Comparison of ENCODE assay signal across 8 mouse cellular contexts in genomic region chr11:79023342-79023741, GRCm38 (mm10). TPM values are rescaled to one million over a fixed set of nuclear protein-coding genes. Genes with fewer than 3 reads are reported as not detected.
DNase-seq lines count a peak whose midpoint lies in the region; ATAC-seq lines count a peak whose summit lies in the region.

No protein-coding gene starts in this region.

- peak; percentile 68 for DNase-seq in gastrocnemius, postnatal 25 days
- DNase-seq in gastrocnemius, postnatal 36 days, result no peak
- peak; percentile 68 to 76 for DNase-seq in natural killer cell, adult 2 months (ENCODE audit: low spot score in 2 of 2)
- DNase-seq in testis, postnatal 14 days (ENCODE audit: low spot score), result no peak
- DNase-seq in right cerebral cortex, postnatal 4 days, result no peak
- DNase-seq in adrenal gland, postnatal 25 days, result no peak

- H3K27ac ChIP-seq in heart, embryonic 16.5 days (ENCODE audit: low read length), result peak overlapping the region; percentile 85
- peak overlapping the region; percentile 44; the same call in 1 of the 2 replicates for H3K27ac ChIP-seq in limb, embryonic 13.5 days

- ATAC-seq in heart, embryonic 16.5 days (replicated peaks; ENCODE audit: extremely low read depth, insufficient read depth, low FRiP score), result peak; percentile 76
- no peak for ATAC-seq in limb, embryonic 13.5 days (ENCODE audit: low FRiP score, low read depth)

- H3K4me2 ChIP-seq in heart, embryonic 16.5 days (ENCODE audit: low read depth, low read length), result peak overlapping the region; percentile 28
- H3K4me2 ChIP-seq in limb, embryonic 13.5 days (replicated peaks), result peak overlapping the region; percentile 37

- peak overlapping the region; percentile 4; the same call in 1 of the 2 replicates for H3K4me3 ChIP-seq in heart, embryonic 16.5 days (ENCODE audit: low read length)
- H3K4me3 ChIP-seq in limb, embryonic 13.5 days, result no peak overlapping the region

- 22% methylated on average over 7 of the region's 7 CpGs for WGBS in heart, embryonic 16.5 days
- 15% methylated on average over 7 of the region's 7 CpGs for WGBS in limb, embryonic 13.5 days

- intact Hi-C loops in gastrocnemius, postnatal 36 days (cut with DNase I), result no loop called here

- 0 out of 2 replicates have a peak, but pooled peaks cover 3% of the 10 kb centered on the region for H3K4me1 ChIP-seq in heart, embryonic 16.5 days (ENCODE audit: control insufficient read depth, insufficient read depth, low read length)
- peaks cover 13% of the 10 kb centered on the region for H3K4me1 ChIP-seq in limb, embryonic 13.5 days

- peaks cover 36% of the 10 kb centered on the region for H3K36me3 ChIP-seq in heart, embryonic 16.5 days (ENCODE audit: control insufficient read depth, insufficient read depth)
- H3K36me3 ChIP-seq in limb, embryonic 13.5 days, result peaks cover 53% of the 10 kb centered on the region

- no peaks in the 10 kb centered on the region for H3K27me3 ChIP-seq in heart, embryonic 16.5 days (ENCODE audit: control insufficient read depth, insufficient read depth, low read length)
- H3K27me3 ChIP-seq in limb, embryonic 13.5 days, result no peaks in the 10 kb centered on the region

- no peaks in the 10 kb centered on the region for H3K9me3 ChIP-seq in heart, embryonic 16.5 days (replicated peaks; ENCODE audit: control insufficient read depth, low read length)
- no peaks in the 10 kb centered on the region for H3K9me3 ChIP-seq in limb, embryonic 13.5 days

- peak overlapping the region; percentile 34; the same call in 1 of the 2 replicates for H3K9ac ChIP-seq in heart, embryonic 16.5 days (ENCODE audit: low read length)
- H3K9ac ChIP-seq in limb, embryonic 13.5 days, result peak overlapping the region; percentile 54

RNA-seq across cellular contexts. Expression of gene Lgals9, which starts 38.6 kb away (rescaled TPM):
- 1 to 10 TPM; 9.7 to 9.8 TPM for total RNA-seq in gastrocnemius, postnatal 25 days (2021)
- 10 to 100 TPM in 1 of 2 experiments, 1 to 10 TPM in 1; 7.2 to 10.5 TPM for total RNA-seq in gastrocnemius, postnatal 36 days (2021)
- polyA plus RNA-seq in heart, embryonic 16.5 days (2015; fragmentation: Nextera tagmentation; extraction: Ambion mirVana), result 72.7 and 105 TPM in 2 replicates
- polyA plus RNA-seq in limb, embryonic 13.5 days (2015; fragmentation: Nextera tagmentation; extraction: Ambion mirVana), result 16.3 and 16.6 TPM in 2 replicates
- total RNA-seq in adrenal gland, postnatal 25 days (2021), result 18.5 and 21.8 TPM in 2 replicates

Comparison
In these comparisons a context has a peak if more than half of its experiments do, and no peak if none do; other contexts are left out.
1. DNase-seq: peak in gastrocnemius, postnatal 25 days (single experiment) and natural killer cell, adult 2 months (2 of 2); none in gastrocnemius, postnatal 36 days (0 of 2), testis, postnatal 14 days (single experiment), right cerebral cortex, postnatal 4 days (single experiment) and adrenal gland, postnatal 25 days (single experiment).